Comparison of ENCODE assay signal across 1 mouse cellular context in genomic region chr11:49084385-49084784, GRCm38 (mm10).
A peak's percentile ranks its signal among the peaks of the same experiment; 100 is the strongest.
TF ChIP-seq lines count a peak whose summit lies in the region.

No protein-coding gene starts in this region.

TF ChIP-seq in MEL, 35 proteins besides CTCF, POLR2A, EP300 and RAD21:
- TF ChIP-seq MAX (IDR thresholded peaks at IDR 0.05; ENCODE audit: low read length) (no peak), ZC3H11A (IDR thresholded peaks at IDR 0.05; ENCODE audit: low read depth, low read length) (no peak), GABPA (IDR thresholded peaks at IDR 0.05; ENCODE audit: low read depth, low read length) (0 out of 2 replicates have a peak, but pooled peaks have one; percentile 25), MXI1 (IDR thresholded peaks at IDR 0.05; ENCODE audit: low read depth, low read length) (no peak), NELFE (IDR thresholded peaks at IDR 0.05; ENCODE audit: low read depth, low read length) (peak; percentile 1; the same call in 1 of the 2 replicates), POLR2AphosphoS5 (IDR thresholded peaks at IDR 0.05; ENCODE audit: borderline replicate concordance, low read depth, low read length) (no peak), CHD1 (IDR thresholded peaks at IDR 0.05; ENCODE audit: low read depth, low read length) (peak; percentile 91; the same call in 1 of the 2 replicates), USF1 (IDR thresholded peaks at IDR 0.05; ENCODE audit: low read depth, low read length) (0 out of 2 replicates have a peak, but pooled peaks have one; percentile 9), SMC3 (IDR thresholded peaks at IDR 0.05; ENCODE audit: low read depth, low read length) (no peak), TCF12 (IDR thresholded peaks at IDR 0.05; ENCODE audit: low read depth, low read length) (no peak), MAZ (IDR thresholded peaks at IDR 0.05; ENCODE audit: low read depth, low read length) (no peak), NRF1 (IDR thresholded peaks at IDR 0.05; ENCODE audit: insufficient read depth, low read depth, low read length, poor library complexity, severe bottlenecking) (no peak), ZMIZ1 (IDR thresholded peaks at IDR 0.05; ENCODE audit: low read depth, low read length) (no peak), CHD2 (IDR thresholded peaks at IDR 0.05; ENCODE audit: low read length) (no peak; the same call in 1 of the 2 replicates), SIN3A (IDR thresholded peaks at IDR 0.05; ENCODE audit: low read length) (no peak), MAFK (IDR thresholded peaks at IDR 0.05; ENCODE audit: borderline replicate concordance, low read depth, low read length) (peak; percentile 60; the same call in 1 of the 2 replicates), ELF1 (IDR thresholded peaks at IDR 0.05; ENCODE audit: low read depth, low read length) (no peak), BHLHE40 (IDR thresholded peaks at IDR 0.05; ENCODE audit: borderline replicate concordance, low read depth, low read length) (no peak), HCFC1 (IDR thresholded peaks at IDR 0.05; ENCODE audit: low read depth, low read length) (peak; percentile 44; the same call in 1 of the 2 replicates), ZNF384 (IDR thresholded peaks at IDR 0.05; ENCODE audit: low read depth, low read length) (no peak), JUND (IDR thresholded peaks at IDR 0.05; ENCODE audit: low read depth, low read length) (0 out of 2 replicates have a peak, but pooled peaks have one; percentile 47), ETS1 (IDR thresholded peaks at IDR 0.05; ENCODE audit: low read depth, low read length) (no peak), MEF2A (IDR thresholded peaks at IDR 0.05; ENCODE audit: extremely low read depth, insufficient replicate concordance, low read depth, low read length, poor library complexity, severe bottlenecking) (no peak), KAT2A (conservative IDR thresholded peaks at IDR 0.05; ENCODE audit: low read depth, low read length) (no peak), GATA1 (IDR thresholded peaks at IDR 0.05; ENCODE audit: low read depth, low read length) (no peak), POLR2AphosphoS2 (IDR thresholded peaks at IDR 0.05; ENCODE audit: low read length) (no peak), ZKSCAN1 (IDR thresholded peaks at IDR 0.05; ENCODE audit: low read depth, low read length) (peak; percentile 34; the same call in 1 of the 2 replicates), E2F4 (IDR thresholded peaks at IDR 0.05; ENCODE audit: borderline replicate concordance, low read depth, low read length) (no peak), UBTF (IDR thresholded peaks at IDR 0.05; ENCODE audit: borderline replicate concordance, insufficient read depth, low read depth, low read length) (no peak), USF2 (IDR thresholded peaks at IDR 0.05; ENCODE audit: borderline replicate concordance in 1 of 2, insufficient read depth in 1 of 2, low read depth in 1 of 2, low read length in 2 of 2) (no peak; a peak in 1 of 4 replicates), MYB (IDR thresholded peaks at IDR 0.05; ENCODE audit: low read depth, low read length) (peak; percentile 28; the same call in 1 of the 2 replicates), TAL1 (IDR thresholded peaks at IDR 0.05; ENCODE audit: low read length) (no peak), MYC (IDR thresholded peaks at IDR 0.05; ENCODE audit: low read depth, low read length) (no peak; the same call in 1 of the 2 replicates), TBP (IDR thresholded peaks at IDR 0.05; ENCODE audit: low read depth, low read length) (no peak), RCOR1 (IDR thresholded peaks at IDR 0.05; ENCODE audit: low read depth, low read length) (no peak)
